Mouse (Mus musculus) kidney, adult 8-10 months (tissue): ENCODE data around the gene Ercc6l2.

Experiments
- DNase-seq, 2 experiments: peaks; one replicate each; pipeline ENCODE4 v3.0.0; 2022

Ercc6l2 gene

GRCm38 (mm10) chr13:63936369-63936768 is 121.3 kb downstream of the Ercc6l2 start:
- no peak for DNase-seq

GRCm38 (mm10) chr13:63940257-63940656 is 125.2 kb downstream of the Ercc6l2 start:
- no peak for DNase-seq

- no peak for DNase-seq
Measured at GRCm38 (mm10) chr13:63941170-63941569, 126.1 kb downstream of the Ercc6l2 start.

- no peak for DNase-seq
Measured at GRCm38 (mm10) chr13:63943605-63944004, 128.6 kb downstream of the Ercc6l2 start.

- DNase-seq, result no peak
Measured at GRCm38 (mm10) chr13:63944344-63945021, 129.4 kb downstream of the Ercc6l2 start.
